Mouse (Mus musculus): ENCODE data around the gene Cdc5l.

DNA sequence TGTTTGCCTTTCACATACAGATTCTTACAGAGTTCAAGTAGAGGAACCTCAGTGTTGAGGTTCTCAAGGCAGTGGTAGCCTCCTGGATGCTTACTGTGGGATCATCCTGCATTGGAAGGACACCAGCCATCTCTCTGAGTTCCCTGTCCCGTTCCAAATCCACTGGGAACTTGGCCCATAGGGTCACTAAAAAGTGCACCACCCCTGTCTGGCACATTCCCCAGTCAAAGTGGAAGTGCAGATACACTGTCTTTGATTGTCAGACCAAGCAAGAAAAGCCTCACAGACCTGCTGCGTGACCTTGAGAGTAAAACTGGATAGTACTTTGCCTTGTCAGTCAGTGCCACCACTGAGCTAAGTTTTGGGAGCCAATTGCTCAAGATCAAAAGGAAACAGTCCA is 13.5 kb upstream of the Cdc5l start:
- TF ChIP-seq CTCF (IDR thresholded peaks at IDR 0.05; ENCODE audit: low read depth) (no peak), EP300 (optimal IDR thresholded peaks at IDR 0.05) (no peak)
